ENCODE assay signal across 10 mouse cellular contexts in genomic region chr9:64667513-64667912, GRCm38 (mm10).
A peak's percentile ranks its signal among the peaks of the same experiment; 100 is the strongest.
DNase-seq lines count a peak whose midpoint lies in the region; ATAC-seq and TF ChIP-seq lines count a peak whose summit lies in the region.
"Had no signal": no experiment of that assay in that cellular context is flagged by ENCODE, and none has a peak within 500 bp of the region (broad histone marks: within the 10 kb centered on the region; RNA-seq: fewer than 3 reads in every experiment).

No protein-coding gene starts in this region.

- H3K27ac ChIP-seq in limb, embryonic 14.5 days (replicated peaks; ENCODE audit: low read depth, low read length): no peak overlapping the region
- H3K27ac ChIP-seq in gastrocnemius, adult 2 months: no peak overlapping the region
- no peak overlapping the region for H3K27ac ChIP-seq in midbrain, embryonic 16.5 days (ENCODE audit: low read length)
- H3K27ac ChIP-seq: limb, embryonic 15.5 days had no signal

- no peaks in the 10 kb centered on the region for H3K36me3 ChIP-seq in limb, embryonic 14.5 days (ENCODE audit: control insufficient read depth, insufficient read depth, low read length)
- H3K36me3 ChIP-seq in midbrain, embryonic 16.5 days (ENCODE audit: control insufficient read depth, insufficient read depth, low read length): no peaks in the 10 kb centered on the region
- H3K36me3 ChIP-seq: limb, embryonic 15.5 days had no signal

- peak; percentile 39 for DNase-seq in adrenal gland, postnatal 14 days
- DNase-seq in adrenal gland, adult 8-10 months: no peak
- peak; percentile 55 for DNase-seq in A20 (ENCODE audit: low read depth, low spot score)
- peak; percentile 51 for DNase-seq in embryo, embryonic 11.5 days (ENCODE audit: low read depth, low spot score)
- peak; percentile 78 for DNase-seq in limb, embryonic 14.5 days (ENCODE audit: low spot score)
- DNase-seq in gastrocnemius, adult 2 months: no peak
- DNase-seq in testis, postnatal 14 days (ENCODE audit: low spot score): no peak

- no peak for ATAC-seq in limb, embryonic 14.5 days (ENCODE audit: low FRiP score, low read depth)
- no peak for ATAC-seq in midbrain, embryonic 16.5 days

- H3K4me3 ChIP-seq in limb, embryonic 14.5 days (replicated peaks; ENCODE audit: low read length): no peak overlapping the region
- no peak overlapping the region for H3K4me3 ChIP-seq in gastrocnemius, adult 2 months
- H3K4me3 ChIP-seq in midbrain, embryonic 16.5 days (ENCODE audit: low read depth, low read length): no peak overlapping the region
- H3K4me3 ChIP-seq: erythroblast, embryonic 14.5 days; limb, embryonic 15.5 days had no signal

- no peaks in the 10 kb centered on the region for H3K9me3 ChIP-seq in limb, embryonic 14.5 days (ENCODE audit: control insufficient read depth, low read length)
- no peaks in the 10 kb centered on the region for H3K9me3 ChIP-seq in midbrain, embryonic 16.5 days (replicated peaks; ENCODE audit: control insufficient read depth, low read length, poor library complexity, severe bottlenecking)
- H3K9me3 ChIP-seq: limb, embryonic 15.5 days had no signal

- H3K4me2 ChIP-seq in limb, embryonic 14.5 days (replicated peaks; ENCODE audit: low read depth, low read length, severe bottlenecking): no peak overlapping the region
- H3K4me2 ChIP-seq in midbrain, embryonic 16.5 days (ENCODE audit: low read length): no peak overlapping the region
- H3K4me2 ChIP-seq: limb, embryonic 15.5 days had no signal

- no peaks in the 10 kb centered on the region for H3K27me3 ChIP-seq in limb, embryonic 14.5 days (ENCODE audit: control insufficient read depth, insufficient read depth, low read length)
- no peaks in the 10 kb centered on the region for H3K27me3 ChIP-seq in midbrain, embryonic 16.5 days (ENCODE audit: control insufficient read depth, insufficient read depth, low read depth, low read length)
- H3K27me3 ChIP-seq: limb, embryonic 15.5 days had no signal

- 8% methylated on average over 5 of the region's 5 CpGs for WGBS in limb, embryonic 14.5 days
- WGBS in midbrain, embryonic 16.5 days: 30% methylated on average over 5 of the region's 5 CpGs

- TF ChIP-seq CTCF in gastrocnemius, adult 2 months (IDR thresholded peaks at IDR 0.05): no peak

- no peak overlapping the region for H3K9ac ChIP-seq in limb, embryonic 14.5 days (ENCODE audit: low read depth, low read length, severe bottlenecking)
- H3K9ac ChIP-seq in midbrain, embryonic 16.5 days (ENCODE audit: low read depth, low read length): no peak overlapping the region
- H3K9ac ChIP-seq: limb, embryonic 15.5 days had no signal

- no peak for TF ChIP-seq POLR2A in limb, embryonic 14.5 days (IDR thresholded peaks at IDR 0.05; ENCODE audit: borderline replicate concordance, extremely low read depth, insufficient read depth, insufficient read length)

- H3K4me1 ChIP-seq in limb, embryonic 14.5 days (ENCODE audit: control insufficient read depth, insufficient read depth, low read length): no peaks in the 10 kb centered on the region
- H3K4me1 ChIP-seq in midbrain, embryonic 16.5 days (ENCODE audit: control insufficient read depth, insufficient read depth, low read length): peaks cover 9% of the 10 kb centered on the region
- H3K4me1 ChIP-seq: limb, embryonic 15.5 days had no signal

- intact Hi-C loops in gastrocnemius, adult 2 months (cut with DNase I): no loop called here

Comparison
In these comparisons a context has a peak if more than half of its experiments do, and no peak if none do; other contexts are left out.
1. DNase-seq: peak in adrenal gland, postnatal 14 days (single experiment), A20 (single experiment), embryo, embryonic 11.5 days (single experiment) and limb, embryonic 14.5 days (single experiment); none in adrenal gland, adult 8-10 months (single experiment), gastrocnemius, adult 2 months (single experiment) and testis, postnatal 14 days (single experiment).